Mouse (Mus musculus) MEL (cell line): ENCODE measurements at regions not wholly inside any gene's neighbourhood (a gene's known extent, or its start where the extent isn't known, plus 50 kb on each side); places are given as distances from the start of the nearest gene placed in this dataset.

Experiments
- DNase-seq: peaks from one replicate; pipeline ENCODE4 v3.0.0; 2011; ENCODE audit warnings: low read depth, low spot score
- H3K27ac ChIP-seq: 2 replicates; pipeline ENCODE4 v1.5.1; 2012; ENCODE audit warnings: low read depth, mild to moderate bottlenecking, control low read depth, low read length, moderate library complexity; ENCODE audit not compliant: control insufficient read depth
- H3K27me3 ChIP-seq, 2 experiments: fragments of 150-350 bp in 1 of 2; sonication (generic) in 1 of 2; 2 replicates each; pipeline ENCODE4 v1.6.1; 2012; ENCODE audit warnings: low read length in 2 of 2, mild to moderate bottlenecking in 2 of 2, improper control_type of control experiment in 1 of 2, moderate library complexity in 1 of 2; ENCODE audit not compliant: insufficient read depth in 2 of 2, control insufficient read depth in 1 of 2
- H3K36me3 ChIP-seq, 2 experiments: 2 replicates each; pipeline ENCODE4 v1.6.1; 2012 to 2014; ENCODE audit warnings: low read length in 2 of 2, improper control_type of control experiment in 1 of 2, inconsistent platforms in 1 of 2, mild to moderate bottlenecking in 1 of 2; ENCODE audit not compliant: insufficient read depth in 2 of 2, control insufficient read depth in 1 of 2
- H3K4me1 ChIP-seq, 2 experiments: fragments of 150-350 bp in 1 of 2; sonication (generic) in 1 of 2; 2 replicates each; pipeline ENCODE4 v1.6.1; 2012; ENCODE audit warnings: low read length in 2 of 2, improper control_type of control experiment in 1 of 2, mild to moderate bottlenecking in 1 of 2; ENCODE audit not compliant: insufficient read depth in 2 of 2, control insufficient read depth in 1 of 2
- H3K4me3 ChIP-seq, 2 experiments: fragments of 150-350 bp in 1 of 2; sonication (generic) in 1 of 2; 2 replicates each; pipeline ENCODE4 v1.5.1; 2012; ENCODE audit warnings: low read depth in 2 of 2, low read length in 2 of 2, mild to moderate bottlenecking in 2 of 2, moderate library complexity in 2 of 2, control low read depth in 1 of 2, improper control_type of control experiment in 1 of 2; ENCODE audit not compliant: control insufficient read depth in 1 of 2, insufficient read depth in 1 of 2
- H3K79me2 ChIP-seq: 2 replicates; pipeline ENCODE4 v1.6.1; 2012; ENCODE audit warnings: mild to moderate bottlenecking, low read length, moderate library complexity; ENCODE audit not compliant: control insufficient read depth, poor library complexity, insufficient read depth
- H3K9ac ChIP-seq: 2 replicates; pipeline ENCODE4 v1.6.1; 2012; ENCODE audit warnings: low read depth, mild to moderate bottlenecking, control low read depth, low read length, moderate library complexity; ENCODE audit not compliant: control insufficient read depth, poor library complexity, severe bottlenecking
- H3K9me3 ChIP-seq: fragments of 150-350 bp; sonication (generic); replicated peaks from 2 replicates; pipeline ENCODE4 v1.6.1; 2012; ENCODE audit warnings: mild to moderate bottlenecking, low read length, improper control_type of control experiment, moderate library complexity; ENCODE audit not compliant: insufficient read depth
- BHLHE40 ChIP-seq: IDR thresholded peaks from 2 replicates; pipeline ENCODE4 v1.6.1; 2012; ENCODE audit warnings: low read depth, mild to moderate bottlenecking, inconsistent platforms, low read length, improper control_type of control experiment, borderline replicate concordance
- CHD1 ChIP-seq: IDR thresholded peaks from 2 replicates; pipeline ENCODE4 v1.6.1; 2012; ENCODE audit warnings: low read depth, mild to moderate bottlenecking, inconsistent platforms, low read length, improper control_type of control experiment
- CHD2 ChIP-seq: IDR thresholded peaks from 2 replicates; pipeline ENCODE4 v1.6.1; 2011; ENCODE audit warnings: low read length, improper control_type of control experiment
- E2F4 ChIP-seq: IDR thresholded peaks from 2 replicates; pipeline ENCODE4 v1.6.1; 2011; ENCODE audit warnings: low read depth, low read length, improper control_type of control experiment, borderline replicate concordance
- EP300 ChIP-seq, 2 experiments: IDR thresholded peaks; 2 replicates each; pipeline ENCODE4 v1.6.1; 2011; ENCODE audit warnings: improper control_type of control experiment in 2 of 2, low read length in 2 of 2, low read depth in 1 of 2, mild to moderate bottlenecking in 1 of 2
- ETS1 ChIP-seq: IDR thresholded peaks from 2 replicates; pipeline ENCODE4 v1.6.1; 2012; ENCODE audit warnings: low read depth, mild to moderate bottlenecking, inconsistent platforms, low read length, improper control_type of control experiment, moderate library complexity
- KAT2A ChIP-seq: conservative IDR thresholded peaks from 2 replicates; pipeline ENCODE4 v1.6.1; 2012; ENCODE audit warnings: low read depth, low read length, improper control_type of control experiment, inconsistent platforms
- MAX ChIP-seq: IDR thresholded peaks from 2 replicates; pipeline ENCODE4 v1.6.1; 2011; ENCODE audit warnings: low read length, improper control_type of control experiment
- MAZ ChIP-seq: IDR thresholded peaks from 2 replicates; pipeline ENCODE4 v1.6.1; 2012; ENCODE audit warnings: low read depth, mild to moderate bottlenecking, inconsistent platforms, low read length, improper control_type of control experiment
- MYB ChIP-seq: IDR thresholded peaks from 2 replicates; pipeline ENCODE4 v1.6.1; 2011; ENCODE audit warnings: mild to moderate bottlenecking, low read depth, low read length, improper control_type of control experiment
- NELFE ChIP-seq: IDR thresholded peaks from 2 replicates; pipeline ENCODE4 v1.6.1; 2011; ENCODE audit warnings: low read depth, low read length, improper control_type of control experiment
- RAD21 ChIP-seq: IDR thresholded peaks from 2 replicates; pipeline ENCODE4 v1.6.1; 2011; ENCODE audit warnings: mild to moderate bottlenecking, low read depth, low read length, improper control_type of control experiment
- RCOR1 ChIP-seq: IDR thresholded peaks from 2 replicates; pipeline ENCODE4 v1.6.1; 2012; ENCODE audit warnings: low read depth, mild to moderate bottlenecking, inconsistent platforms, low read length, improper control_type of control experiment
- TBP ChIP-seq: IDR thresholded peaks from 2 replicates; pipeline ENCODE4 v1.8.0; 2011; ENCODE audit warnings: low read depth, low read length, improper control_type of control experiment
- TCF12 ChIP-seq: IDR thresholded peaks from 2 replicates; pipeline ENCODE4 v1.6.1; 2014; ENCODE audit warnings: low read depth, mild to moderate bottlenecking, inconsistent platforms, low read length, improper control_type of control experiment, moderate library complexity
- UBTF ChIP-seq: IDR thresholded peaks from 2 replicates; pipeline ENCODE4 v1.6.1; 2012; ENCODE audit warnings: low read depth, mild to moderate bottlenecking, inconsistent platforms, low read length, improper control_type of control experiment, moderate library complexity, borderline replicate concordance; ENCODE audit not compliant: insufficient read depth
- ZMIZ1 ChIP-seq: IDR thresholded peaks from 2 replicates; pipeline ENCODE4 v1.6.1; 2012; ENCODE audit warnings: low read depth, mild to moderate bottlenecking, inconsistent platforms, low read length, improper control_type of control experiment, moderate library complexity
- ZNF384 ChIP-seq: IDR thresholded peaks from 2 replicates; pipeline ENCODE4 v1.6.1; 2012; ENCODE audit warnings: low read depth, mild to moderate bottlenecking, inconsistent platforms, low read length, improper control_type of control experiment

DNA sequence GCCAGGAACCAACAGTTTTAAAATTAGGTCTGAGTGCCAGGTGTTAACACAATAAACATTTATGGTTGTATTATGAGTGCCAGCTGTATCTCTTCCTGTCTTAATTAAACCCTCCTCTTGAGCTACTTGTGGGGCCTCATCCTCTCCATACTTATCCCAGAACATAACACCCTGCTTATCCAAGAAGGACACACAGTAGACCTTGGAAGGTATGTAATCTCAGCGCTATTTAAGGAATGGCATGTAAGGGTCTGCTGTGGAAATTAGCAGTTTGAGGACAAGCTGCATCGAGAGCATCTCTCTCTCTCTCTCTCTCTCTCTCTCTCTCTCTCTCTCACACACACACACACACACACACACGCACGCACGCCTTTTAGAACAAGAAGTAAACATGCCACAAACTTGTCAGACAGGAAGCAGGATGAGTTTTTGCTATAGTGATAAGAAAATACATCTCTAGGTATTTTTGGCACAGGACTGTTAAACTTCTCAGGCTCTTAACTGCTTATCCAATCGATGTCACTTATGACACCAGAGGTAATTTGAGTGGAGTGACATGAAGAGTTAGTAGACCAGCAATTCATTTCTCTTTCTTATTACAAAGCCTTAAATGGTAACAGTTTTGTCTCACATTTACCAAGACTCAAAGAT, 146.8 kb upstream of the Slco6d1 start (continued):
- TF ChIP-seq TCF12 (peak; percentile 93), ETS1 (peak; percentile 87)

DNA sequence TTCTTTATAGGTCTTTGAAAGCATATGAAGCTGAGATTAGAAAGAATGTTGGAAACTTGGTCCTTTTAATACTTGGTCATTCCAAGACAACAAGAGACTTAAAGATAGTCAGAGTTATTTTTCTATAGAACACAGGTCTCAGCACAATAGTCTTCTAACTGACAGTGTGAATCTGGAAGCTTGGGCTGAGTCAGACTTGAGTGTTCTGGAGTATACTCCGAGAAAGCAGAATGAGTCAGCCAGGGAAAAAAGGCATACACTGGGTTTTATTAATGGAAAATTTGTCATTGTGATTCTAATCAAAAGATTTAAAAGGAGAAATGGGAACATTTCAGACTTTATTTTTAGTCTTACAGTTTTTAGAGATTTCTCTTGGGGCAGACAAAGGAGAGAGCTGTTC, 145.4 kb upstream of the Slco6d1 start:
- no peak overlapping the region for H3K4me3 ChIP-seq
- TF ChIP-seq ZNF384 (no peak), NELFE (no peak), TBP (no peak), MYB (no peak), RAD21 (no peak), MAX (no peak), EP300 (IDR thresholded peaks at IDR 0.05; ENCODE audit: low read depth in 1 of 2, low read length in 2 of 2) (no peak)
- no peak overlapping the region for H3K9ac ChIP-seq
- no peaks in the 10 kb centered on the region for H3K27me3 ChIP-seq
- no peak overlapping the region for H3K27ac ChIP-seq
- no peak for DNase-seq
- no peaks in the 10 kb centered on the region for H3K9me3 ChIP-seq
- H3K36me3 ChIP-seq: peaks cover 0 to 9% of the 10 kb centered on the region in 2 experiments; a peak in 2 of 4 replicates
- H3K79me2 ChIP-seq: no peaks in the 10 kb centered on the region
- peaks cover 5 to 12% of the 10 kb centered on the region in 2 experiments; a peak in 3 of 4 replicates for H3K4me1 ChIP-seq

DNA sequence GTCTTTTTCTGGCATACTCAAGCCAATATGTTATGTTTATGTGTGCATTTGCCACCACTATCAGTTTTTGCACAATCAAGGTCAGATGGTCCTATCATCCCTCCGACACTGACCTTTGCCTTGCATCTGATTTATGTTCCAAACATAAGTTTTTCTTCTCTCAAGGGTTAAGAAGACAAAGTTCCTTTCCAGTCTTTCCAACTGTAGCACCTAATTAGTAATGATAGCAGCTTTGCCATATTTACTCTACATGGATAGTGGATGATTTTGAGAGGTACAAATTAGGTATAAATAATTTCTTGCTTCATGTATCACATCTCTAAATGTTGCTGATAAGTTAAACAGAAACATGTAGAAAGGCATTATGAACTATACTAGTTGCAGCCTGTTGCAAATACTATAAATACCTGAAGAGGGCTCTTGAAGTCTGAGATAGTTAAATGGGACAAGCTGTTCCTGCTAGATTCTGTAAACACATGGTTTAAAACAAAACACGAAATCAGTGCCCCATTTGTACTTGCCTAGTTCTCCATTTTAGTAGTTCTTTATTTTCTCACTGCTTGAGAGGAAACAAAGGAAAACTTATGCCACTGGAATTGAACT, 141.4 kb upstream of the Slco6d1 start:
- Histone ChIP-seq H3K9ac (no peak overlapping the region), H3K9me3 (no peaks in the 10 kb centered on the region), H3K4me1 (peaks cover 0 to 5% of the 10 kb centered on the region in 2 experiments; a peak in 2 of 4 replicates), H3K4me3 (no peak overlapping the region), H3K27me3 (no peaks in the 10 kb centered on the region), H3K79me2 (no peaks in the 10 kb centered on the region), H3K36me3 (peaks cover 0 to 3% of the 10 kb centered on the region in 2 experiments; a peak in 2 of 4 replicates), H3K27ac (no peak overlapping the region)
- TF ChIP-seq BHLHE40: no peak
- TF ChIP-seq MAX: no peak
- TF ChIP-seq ZMIZ1: no peak
- TF ChIP-seq UBTF: no peak
- no peak for TF ChIP-seq RAD21
- TF ChIP-seq MAZ: no peak
- no peak for TF ChIP-seq RCOR1
- no peak for TF ChIP-seq TBP
- TF ChIP-seq TCF12: no peak
- no peak for TF ChIP-seq CHD2
- TF ChIP-seq CHD1: no peak
- TF ChIP-seq E2F4: no peak
- no peak for TF ChIP-seq ETS1
- no peak for TF ChIP-seq KAT2A
- no peak for DNase-seq
